Mouse (Mus musculus): ENCODE results near the gene Dennd2c. TPM values are rescaled to one million over a fixed set of nuclear protein-coding genes. Genes with fewer than 3 reads are reported as not detected.

Gene Dennd2c
- total RNA-seq (2014; rRNA removed) (0.47 and 0.55 TPM in 2 replicates), polyA plus RNA-seq (2012; rRNA removed) (0.07 and 0.09 TPM in 2 replicates)

DNA sequence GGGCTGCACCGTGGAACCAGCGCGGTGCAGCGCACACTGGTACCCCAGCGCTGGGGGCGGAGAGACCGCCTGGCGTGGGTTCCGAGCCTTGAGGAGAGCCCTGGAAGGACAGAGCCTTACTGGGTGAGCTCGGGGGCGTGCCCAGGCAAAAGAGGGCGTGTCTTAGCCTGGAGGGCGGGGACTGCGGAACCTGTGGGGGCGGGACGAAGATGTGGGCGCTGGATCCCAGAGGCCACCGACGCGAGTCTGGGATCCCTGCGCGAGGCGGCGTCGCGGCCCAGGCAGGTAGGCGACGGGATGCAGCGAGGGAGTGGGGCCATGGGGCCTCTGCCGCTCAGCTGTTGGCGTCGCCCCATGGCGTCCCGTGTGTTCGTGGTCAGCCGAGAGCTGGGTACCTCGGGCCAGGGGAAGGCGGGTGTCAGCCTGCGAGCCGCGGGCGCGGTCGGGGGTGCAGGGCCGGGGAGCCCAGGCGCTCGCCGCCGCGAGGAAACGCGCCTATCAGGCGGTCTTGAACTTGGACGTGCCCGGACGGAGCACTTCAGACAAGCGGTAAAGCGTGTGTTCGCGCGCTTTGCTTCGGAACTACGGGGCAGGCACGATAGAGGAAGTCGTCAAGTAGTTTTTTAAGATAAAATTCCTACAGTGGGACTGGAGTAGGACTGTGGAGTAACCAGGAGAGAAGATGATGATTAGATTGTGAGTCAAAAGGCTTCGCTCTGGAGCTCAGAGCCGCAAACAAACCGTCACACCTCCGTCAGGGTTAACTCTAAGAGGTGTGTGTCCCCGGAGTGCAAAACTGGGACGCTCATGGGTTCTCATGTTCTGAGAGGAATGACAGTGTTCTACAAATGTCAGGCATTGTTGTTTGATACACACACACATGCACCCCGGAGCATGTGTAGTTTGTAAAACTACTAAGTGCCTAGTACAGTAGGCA is at the start of gene Dennd2c:
Gene Dennd2c, plus strand, starts transcription at position 151 of the 937 bp plus-strand sequence.
- DNase-seq (ENCODE audit: extremely low read depth, low read depth, low spot score): peak; percentile 69
- peak within 1 kb of the TSS; percentile 78 for H3K9ac ChIP-seq (ENCODE audit: low read depth, low read length)
- peak within 1 kb of the TSS; percentile 89 for H3K4me3 ChIP-seq (ENCODE audit: insufficient read depth, low read depth, low read length)
- H3K36me3 ChIP-seq (ENCODE audit: control insufficient read depth, insufficient read depth, low read length): no peaks in the 10 kb centered on the region
- no peak within 1 kb of the TSS for H3K27ac ChIP-seq (replicated peaks; ENCODE audit: insufficient read depth, low read depth, low read length)
- H3K4me1 ChIP-seq (ENCODE audit: control insufficient read depth, insufficient read depth, low read length): no peaks in the 10 kb centered on the region
- TF ChIP-seq POLR2A (IDR thresholded peaks at IDR 0.05; ENCODE audit: extremely low read depth, insufficient read depth, low read length): no peak
- no peak for TF ChIP-seq CTCF (IDR thresholded peaks at IDR 0.05; ENCODE audit: low read depth, low read length)
- H3K79me2 ChIP-seq (ENCODE audit: control insufficient read depth, insufficient read depth, low read length): no peaks in the 10 kb centered on the region
- 2% methylated on average over 72 of the region's 72 CpGs for WGBS
- H3K27me3 ChIP-seq (ENCODE audit: control insufficient read depth, insufficient read depth, low read length): no peaks in the 10 kb centered on the region

- H3K4me1 ChIP-seq (ENCODE audit: control insufficient read depth, insufficient read depth, low read length): peaks cover 4% of the 10 kb centered on the region; the same call in 1 of the 2 replicates
- WGBS: 87% methylated on average over 5 of the region's 5 CpGs
- no peak for TF ChIP-seq CTCF (IDR thresholded peaks at IDR 0.05; ENCODE audit: low read depth, low read length)
- TF ChIP-seq POLR2A (IDR thresholded peaks at IDR 0.05; ENCODE audit: extremely low read depth, insufficient read depth, low read length): no peak
- H3K36me3 ChIP-seq (ENCODE audit: control insufficient read depth, insufficient read depth, low read length): peaks cover 52% of the 10 kb centered on the region
- H3K9ac ChIP-seq (ENCODE audit: low read depth, low read length): no peak overlapping the region
- no peak overlapping the region for H3K4me3 ChIP-seq (ENCODE audit: insufficient read depth, low read depth, low read length)
- no peak overlapping the region for H3K27ac ChIP-seq (replicated peaks; ENCODE audit: insufficient read depth, low read depth, low read length)
- H3K79me2 ChIP-seq (ENCODE audit: control insufficient read depth, insufficient read depth, low read length): no peaks in the 10 kb centered on the region; the same call in 1 of the 2 replicates
- DNase-seq (ENCODE audit: extremely low read depth, low read depth, low spot score): peak; percentile 10
- H3K27me3 ChIP-seq (ENCODE audit: control insufficient read depth, insufficient read depth, low read length): no peaks in the 10 kb centered on the region
Observed at GRCm38 (mm10) chr3:103056016-103056595, 46.3 kb upstream of the Dennd2c start.

GRCm38 (mm10) chr3:103057752-103058151 is 44.7 kb upstream of the Dennd2c start:
- H3K9ac ChIP-seq (ENCODE audit: low read depth, low read length): peak overlapping the region; percentile 70

GRCm38 (mm10) chr3:103058207-103059157 is 43.9 kb upstream of the Dennd2c start, which contains the start of gene Nras:
Nras (plus strand) TSS chr3:103058285.
- peak within 1 kb of the TSS; percentile 81 for H3K27ac ChIP-seq (replicated peaks; ENCODE audit: insufficient read depth, low read depth, low read length)
- DNase-seq (ENCODE audit: extremely low read depth, low read depth, low spot score): peak; percentile 66
- H3K4me1 ChIP-seq (ENCODE audit: control insufficient read depth, insufficient read depth, low read length): peaks cover 4% of the 10 kb centered on the region; the same call in 1 of the 2 replicates
- H3K27me3 ChIP-seq (ENCODE audit: control insufficient read depth, insufficient read depth, low read length): no peaks in the 10 kb centered on the region
- H3K36me3 ChIP-seq (ENCODE audit: control insufficient read depth, insufficient read depth, low read length): peaks cover 48% of the 10 kb centered on the region
- H3K9ac ChIP-seq (ENCODE audit: low read depth, low read length): peak within 1 kb of the TSS; percentile 79
- no peaks in the 10 kb centered on the region; the same call in 1 of the 2 replicates for H3K79me2 ChIP-seq (ENCODE audit: control insufficient read depth, insufficient read depth, low read length)
- H3K4me3 ChIP-seq (ENCODE audit: insufficient read depth, low read depth, low read length): peak within 1 kb of the TSS; percentile 96
- 2% methylated on average over 46 of the region's 46 CpGs for WGBS
- TF ChIP-seq CTCF (IDR thresholded peaks at IDR 0.05; ENCODE audit: low read depth, low read length) (no peak), POLR2A (IDR thresholded peaks at IDR 0.05; ENCODE audit: extremely low read depth, insufficient read depth, low read length) (peak; percentile 28; the same call in 1 of the 2 replicates)

More at GRCm38 (mm10) chr3:103057752-103058151, 44.7 kb upstream of the Dennd2c start:
- TF ChIP-seq POLR2A (IDR thresholded peaks at IDR 0.05; ENCODE audit: extremely low read depth, insufficient read depth, low read length) (no peak), CTCF (IDR thresholded peaks at IDR 0.05; ENCODE audit: low read depth, low read length) (no peak)
- 6% methylated on average over 10 of the region's 10 CpGs for WGBS
- H3K79me2 ChIP-seq (ENCODE audit: control insufficient read depth, insufficient read depth, low read length): no peaks in the 10 kb centered on the region; the same call in 1 of the 2 replicates
- peaks cover 46% of the 10 kb centered on the region for H3K36me3 ChIP-seq (ENCODE audit: control insufficient read depth, insufficient read depth, low read length)
- peak overlapping the region; percentile 96 for H3K4me3 ChIP-seq (ENCODE audit: insufficient read depth, low read depth, low read length)
- H3K4me1 ChIP-seq (ENCODE audit: control insufficient read depth, insufficient read depth, low read length): peaks cover 4% of the 10 kb centered on the region; the same call in 1 of the 2 replicates
- no peak for DNase-seq (ENCODE audit: extremely low read depth, low read depth, low spot score)
- peak overlapping the region; percentile 47; the same call in 1 of the 2 replicates for H3K27ac ChIP-seq (replicated peaks; ENCODE audit: insufficient read depth, low read depth, low read length)
- no peaks in the 10 kb centered on the region for H3K27me3 ChIP-seq (ENCODE audit: control insufficient read depth, insufficient read depth, low read length)

DNA sequence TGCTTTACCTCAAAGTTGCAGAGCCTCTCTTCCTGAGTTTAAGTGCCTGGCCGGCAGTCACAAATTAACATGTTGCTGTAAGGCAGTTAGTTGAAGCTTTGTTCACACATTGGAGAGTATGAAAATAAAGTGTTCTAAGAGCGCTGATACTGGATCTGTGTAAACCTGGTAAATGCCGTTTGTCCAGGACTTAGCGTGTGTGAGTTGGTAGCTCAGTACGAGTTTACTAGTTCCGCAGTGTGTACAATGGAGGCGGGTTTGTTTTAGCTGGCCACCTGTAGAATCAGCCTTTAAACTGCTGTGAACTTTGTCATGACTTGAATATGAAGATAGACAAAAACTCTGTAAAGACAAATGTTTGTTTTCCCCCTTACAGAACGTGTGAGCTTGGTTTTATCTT is 35.5 kb upstream of the Dennd2c start:
- 87% methylated on average over 8 of the region's 8 CpGs for WGBS
- no peak for TF ChIP-seq POLR2A (IDR thresholded peaks at IDR 0.05; ENCODE audit: extremely low read depth, insufficient read depth, low read length)
- TF ChIP-seq CTCF (IDR thresholded peaks at IDR 0.05; ENCODE audit: low read depth, low read length): no peak
- Histone ChIP-seq H3K4me1 (ENCODE audit: control insufficient read depth, insufficient read depth, low read length) (no peaks in the 10 kb centered on the region), H3K4me3 (ENCODE audit: insufficient read depth, low read depth, low read length) (no peak overlapping the region), H3K27me3 (ENCODE audit: control insufficient read depth, insufficient read depth, low read length) (no peaks in the 10 kb centered on the region), H3K79me2 (ENCODE audit: control insufficient read depth, insufficient read depth, low read length) (no peaks in the 10 kb centered on the region), H3K9ac (ENCODE audit: low read depth, low read length) (no peak overlapping the region), H3K27ac (replicated peaks; ENCODE audit: insufficient read depth, low read depth, low read length) (no peak overlapping the region), H3K36me3 (ENCODE audit: control insufficient read depth, insufficient read depth, low read length) (peaks cover 50% of the 10 kb centered on the region)
- DNase-seq (ENCODE audit: extremely low read depth, low read depth, low spot score): no peak

All from liver, adult 2 months (tissue).